Mouse (Mus musculus) ES-Bruce4 (cell line): ENCODE data around the gene Urb2.
A peak's percentile ranks its signal among the peaks of the same experiment; 100 is the strongest.

ENCODE experiments used
- CTCF ChIP-seq: IDR thresholded peaks from one replicate; pipeline ENCODE4 v1.8.1; 2011; ENCODE audit warnings: low read depth, low read length
- EP300 ChIP-seq: IDR thresholded peaks from 2 replicates; pipeline ENCODE4 v1.6.1; 2011; ENCODE audit warnings: low read depth, low read length; ENCODE audit not compliant: insufficient read depth
- POLR2A ChIP-seq: IDR thresholded peaks from one replicate; pipeline ENCODE4 v1.8.1; 2011; ENCODE audit warnings: low read length; ENCODE audit not compliant: insufficient read depth

DNA sequence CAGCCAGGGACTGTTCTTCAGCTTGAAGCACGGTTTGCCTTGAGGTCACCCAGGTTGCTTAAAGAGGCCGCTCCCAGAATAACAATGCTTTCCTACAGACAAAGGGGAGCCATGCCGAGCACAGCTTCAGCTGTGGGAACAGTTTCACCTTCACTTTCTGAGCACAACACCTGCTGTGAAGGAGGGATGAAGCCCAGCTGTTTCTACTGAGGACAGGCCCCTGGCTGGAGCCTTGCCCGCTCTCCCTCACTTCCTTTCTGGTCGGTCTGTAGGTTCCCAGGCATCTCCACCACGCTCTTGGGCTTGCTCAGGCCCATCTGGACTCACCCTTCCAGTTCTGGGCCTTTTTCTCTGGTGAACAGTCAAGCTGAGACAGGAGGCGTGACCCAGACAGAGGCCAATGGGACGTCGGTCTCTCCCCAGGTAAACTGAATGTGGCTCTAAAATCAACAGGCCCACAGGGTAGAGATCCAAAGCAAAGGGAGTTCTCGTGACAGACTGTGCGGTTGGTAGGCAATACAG is 66.8 kb downstream of the Urb2 start:
- TF ChIP-seq CTCF = no peak
- TF ChIP-seq EP300 = peak; percentile 95
- TF ChIP-seq POLR2A = no peak
